Mouse (Mus musculus) spleen, adult 2 months (tissue): Measurements from ENCODE around the gene Opa1. TPM values are rescaled to one million over a fixed set of nuclear protein-coding genes. Genes with fewer than 3 reads are reported as not detected.

Source experiments
- DNase-seq, 2 experiments: peaks; one replicate each; pipeline versions ENCODE4 v3.0.0 to v3.0.0-alpha.2; 2012 to 2021; ENCODE audit warnings: low spot score in 2 of 2, low read depth in 1 of 2
- H3K27ac ChIP-seq: fragments of 200-500 bp; 2 replicates; pipeline ENCODE4 v1.5.1; 2012; ENCODE audit warnings: low read length, inconsistent platforms; ENCODE audit not compliant: insufficient read depth
- H3K27me3 ChIP-seq: fragments of 200-500 bp; 2 replicates; pipeline ENCODE4 v1.6.1; 2012; ENCODE audit warnings: mild to moderate bottlenecking, moderate library complexity, low read length, inconsistent platforms; ENCODE audit not compliant: control insufficient read depth, insufficient read depth
- H3K36me3 ChIP-seq: fragments of 200-500 bp; 2 replicates; pipeline ENCODE4 v1.6.1; 2012; ENCODE audit warnings: mild to moderate bottlenecking, low read length, inconsistent platforms; ENCODE audit not compliant: control insufficient read depth, insufficient read depth
- H3K4me1 ChIP-seq: fragments of 200-500 bp; 2 replicates; pipeline ENCODE4 v1.6.1; 2011; ENCODE audit warnings: inconsistent platforms; ENCODE audit not compliant: control insufficient read depth, insufficient read depth, insufficient read length
- H3K4me3 ChIP-seq: fragments of 200-500 bp; 2 replicates; pipeline ENCODE4 v1.5.1; 2011; ENCODE audit warnings: mild to moderate bottlenecking, inconsistent platforms; ENCODE audit not compliant: insufficient read depth, insufficient read length; ENCODE audit errors: extremely low read depth
- CTCF ChIP-seq: fragments of 200-500 bp; IDR thresholded peaks from 2 replicates; pipeline ENCODE4 v1.5.1; 2011; ENCODE audit warnings: mild to moderate bottlenecking, inconsistent platforms; ENCODE audit not compliant: insufficient read depth, insufficient read length, insufficient replicate concordance; ENCODE audit errors: extremely low read depth
- POLR2A ChIP-seq: fragments of 200-500 bp; IDR thresholded peaks from 2 replicates; pipeline ENCODE4 v1.6.1; 2011; ENCODE audit warnings: low read depth, low read length, inconsistent platforms
- WGBS: fragments of 180-500 bp; shearing (Covaris S2); methylation state at CpG from one replicate; pipeline ENCODE4 v1.1.7; 2018; 5-methylcytosine and 5-hydroxymethylcytosine counted together
- polyA plus RNA-seq: library from polyadenylated mRNA; depleted of rRNA; stranded (reverse); fragments of >200 nt; gene quantifications from 2 replicates; pipeline ENCODE4 v1.2.3, GENCODE M21; 2012; rRNA removed

Gene Opa1
- polyA plus RNA-seq = 4.3 and 5.5 TPM in 2 replicates

DNA sequence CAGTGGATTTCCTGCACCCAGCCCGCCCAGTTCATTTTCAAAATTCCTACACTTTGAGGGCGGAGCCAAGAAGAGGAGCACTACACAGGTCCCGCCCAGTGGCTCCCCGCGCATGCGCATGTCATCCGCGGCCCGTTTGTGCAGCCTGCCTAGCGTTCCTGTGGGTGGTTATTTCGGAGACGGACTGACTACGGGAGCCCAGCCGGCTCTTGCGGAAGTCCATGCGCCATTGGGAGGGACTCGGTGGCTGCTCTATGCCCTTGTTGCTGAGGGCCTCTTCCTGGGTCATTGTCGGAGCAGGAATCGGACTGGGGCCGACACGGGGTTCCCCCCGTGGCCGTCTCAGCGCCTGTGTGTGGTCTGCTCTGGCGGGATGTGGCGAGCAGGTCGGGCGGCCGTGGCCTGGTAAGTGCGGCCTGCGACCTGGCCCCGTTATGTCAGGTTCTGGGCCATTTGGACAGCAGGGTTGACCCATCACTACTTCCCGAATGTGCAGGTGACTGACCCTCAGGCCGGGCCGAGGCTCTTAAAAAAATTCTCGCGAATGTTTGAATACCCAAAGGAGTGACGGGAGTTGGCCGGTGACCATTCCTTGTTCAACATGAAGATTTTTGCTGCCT, at the start of gene Opa1:
Gene Opa1 (plus strand): TSS at position 168 of the 620 bp plus-strand sequence.
- no peak within 1 kb of the TSS for H3K27ac ChIP-seq
- under 1% methylated on average over 39 of the region's 39 CpGs for WGBS
- TF ChIP-seq CTCF (no peak), POLR2A (peak; percentile 37)

DNA sequence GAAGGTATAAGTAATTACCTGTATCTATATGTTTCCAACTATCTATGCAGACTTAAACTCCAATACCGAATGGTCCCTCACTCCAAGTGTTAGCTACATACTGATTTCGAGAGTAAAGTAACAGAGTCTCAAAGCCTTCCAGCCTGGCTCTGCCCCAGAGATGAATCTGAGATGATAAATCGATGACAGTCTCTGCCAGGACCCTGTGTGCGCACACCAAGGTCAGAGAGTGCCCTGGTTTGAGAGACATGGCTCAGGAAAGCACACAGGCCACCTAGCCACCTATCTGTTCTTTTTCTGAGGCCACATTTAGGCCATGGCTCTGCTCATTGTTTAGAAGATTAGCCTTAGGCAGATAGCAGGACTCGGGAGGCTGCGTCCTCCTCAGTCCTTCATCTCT, 45.5 kb upstream of the Opa1 start:
- no peak for TF ChIP-seq CTCF
- no peak for TF ChIP-seq POLR2A
- Histone ChIP-seq H3K27me3 (no peaks in the 10 kb centered on the region), H3K4me3 (no peak overlapping the region)

More for the DNA sequence above, at the start of gene Opa1:
- peak within 1 kb of the TSS; percentile 89 for H3K4me3 ChIP-seq
- H3K27me3 ChIP-seq = no peaks in the 10 kb centered on the region
- no peaks in the 10 kb centered on the region for H3K36me3 ChIP-seq
- peaks cover 3% of the 10 kb centered on the region for H3K4me1 ChIP-seq
- peak; percentile 85 to 88 for DNase-seq

DNA sequence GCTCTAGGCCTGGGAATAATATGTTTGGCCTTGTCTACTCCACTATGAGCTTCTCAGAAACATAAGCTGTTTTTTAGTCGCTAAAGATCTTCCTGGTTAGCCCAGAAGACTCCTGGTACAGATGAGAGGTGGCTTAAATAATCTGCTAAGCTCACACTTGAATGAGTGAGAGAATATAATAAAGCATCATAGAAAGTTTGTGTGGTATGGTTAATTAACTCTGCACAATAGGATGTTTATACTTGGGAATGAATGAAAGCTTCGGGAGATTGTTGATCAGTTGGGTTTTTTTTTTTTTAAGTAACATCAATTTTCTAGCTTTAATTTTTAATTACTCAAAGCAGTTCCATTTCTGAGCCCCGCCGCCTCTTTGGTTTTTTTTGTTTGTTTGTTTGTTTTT, 43.3 kb upstream of the Opa1 start:
- no peak for DNase-seq
- 81% methylated on average over 4 of the region's 4 CpGs for WGBS
- Histone ChIP-seq H3K27ac (no peak overlapping the region), H3K4me3 (no peak overlapping the region), H3K36me3 (no peaks in the 10 kb centered on the region), H3K27me3 (no peaks in the 10 kb centered on the region), H3K4me1 (no peaks in the 10 kb centered on the region)
- TF ChIP-seq POLR2A (no peak), CTCF (no peak)

More for the DNA sequence above, 45.5 kb upstream of the Opa1 start:
- no peak for DNase-seq
- Histone ChIP-seq H3K27ac (no peak overlapping the region), H3K4me1 (no peaks in the 10 kb centered on the region), H3K36me3 (no peaks in the 10 kb centered on the region)
- 80% methylated on average over 6 of the region's 6 CpGs for WGBS

GRCm38 (mm10) chr16:29536411-29537204, 42.5 kb upstream of the Opa1 start:
- 79% methylated on average over 15 of the region's 15 CpGs for WGBS
- H3K4me3 ChIP-seq = no peak overlapping the region
- no peak overlapping the region for H3K27ac ChIP-seq
- H3K36me3 ChIP-seq = no peaks in the 10 kb centered on the region
- no peaks in the 10 kb centered on the region for H3K4me1 ChIP-seq
- H3K27me3 ChIP-seq = no peaks in the 10 kb centered on the region
- no peak for DNase-seq
- no peak for TF ChIP-seq POLR2A
- no peak for TF ChIP-seq CTCF

DNA sequence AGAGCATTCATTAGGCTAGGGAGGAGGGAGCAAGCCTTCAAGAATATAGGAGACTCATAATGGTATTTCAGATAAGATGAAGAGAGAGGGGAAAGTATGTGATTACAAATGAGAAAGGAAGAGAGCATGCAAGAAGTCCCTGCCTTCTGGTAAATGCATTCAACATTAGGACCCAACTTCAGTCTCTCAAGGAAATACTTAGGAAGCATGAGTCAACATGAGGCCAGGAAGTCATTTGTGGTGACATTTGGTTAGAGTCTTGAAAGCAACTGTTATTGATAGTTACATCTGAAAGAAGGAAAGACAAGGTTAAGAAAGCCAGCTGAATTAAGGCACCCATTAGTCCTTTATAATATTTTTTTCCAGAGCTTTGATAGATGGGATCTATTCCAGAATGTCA, 39.2 kb upstream of the Opa1 start:
- Histone ChIP-seq H3K27ac (no peak overlapping the region), H3K27me3 (no peaks in the 10 kb centered on the region), H3K4me1 (no peaks in the 10 kb centered on the region), H3K4me3 (no peak overlapping the region), H3K36me3 (no peaks in the 10 kb centered on the region)
- no peak for TF ChIP-seq CTCF
- TF ChIP-seq POLR2A = no peak
- no peak for DNase-seq

- Histone ChIP-seq H3K27me3 (no peaks in the 10 kb centered on the region), H3K4me3 (no peak overlapping the region), H3K4me1 (no peaks in the 10 kb centered on the region), H3K36me3 (no peaks in the 10 kb centered on the region), H3K27ac (no peak overlapping the region)
- DNase-seq = no peak
- TF ChIP-seq CTCF = no peak
- no peak for TF ChIP-seq POLR2A
- 88% methylated on average over 11 of the region's 11 CpGs for WGBS
Observed at GRCm38 (mm10) chr16:29541261-29541683, 37.9 kb upstream of the Opa1 start.

DNA sequence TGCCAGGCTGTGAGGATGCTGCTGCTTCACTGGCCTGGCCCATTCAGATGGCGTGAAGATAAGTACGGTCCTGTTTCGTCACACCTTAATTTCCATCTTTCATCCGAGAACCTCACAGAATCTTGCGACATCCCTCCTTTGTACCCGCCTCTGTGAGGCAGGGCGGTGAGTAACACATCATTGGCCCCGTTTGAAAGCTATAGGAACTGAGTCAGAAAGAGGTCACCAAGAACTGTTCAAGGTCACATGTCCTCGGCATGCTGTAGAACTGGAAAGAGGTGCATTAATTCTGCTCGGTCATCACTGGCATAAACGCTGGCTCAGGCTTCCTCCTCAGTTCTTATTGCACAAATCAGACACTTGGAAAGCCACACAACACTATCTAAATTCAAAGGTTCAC, 34.3 kb upstream of the Opa1 start, which contains the start of gene Atp13a4:
Gene Atp13a4 (minus strand): TSS at position 36 of the 400 bp plus-strand sequence.
- Histone ChIP-seq H3K36me3 (no peaks in the 10 kb centered on the region), H3K27me3 (no peaks in the 10 kb centered on the region), H3K4me1 (no peaks in the 10 kb centered on the region), H3K4me3 (no peak within 1 kb of the TSS), H3K27ac (no peak within 1 kb of the TSS)
- DNase-seq = no peak
- 78% methylated on average over 11 of the region's 11 CpGs for WGBS
- TF ChIP-seq CTCF (no peak), POLR2A (no peak)
